Mouse (Mus musculus): ENCODE data around the gene 2010315B03Rik. TPM values are rescaled to one million over a fixed set of nuclear protein-coding genes. Genes with fewer than 3 reads are reported as not detected.

2010315B03Rik gene
- total and polyA plus RNA-seq, 3 experiments = 0.31 to 30.5 (median 17.5) TPM

DNA sequence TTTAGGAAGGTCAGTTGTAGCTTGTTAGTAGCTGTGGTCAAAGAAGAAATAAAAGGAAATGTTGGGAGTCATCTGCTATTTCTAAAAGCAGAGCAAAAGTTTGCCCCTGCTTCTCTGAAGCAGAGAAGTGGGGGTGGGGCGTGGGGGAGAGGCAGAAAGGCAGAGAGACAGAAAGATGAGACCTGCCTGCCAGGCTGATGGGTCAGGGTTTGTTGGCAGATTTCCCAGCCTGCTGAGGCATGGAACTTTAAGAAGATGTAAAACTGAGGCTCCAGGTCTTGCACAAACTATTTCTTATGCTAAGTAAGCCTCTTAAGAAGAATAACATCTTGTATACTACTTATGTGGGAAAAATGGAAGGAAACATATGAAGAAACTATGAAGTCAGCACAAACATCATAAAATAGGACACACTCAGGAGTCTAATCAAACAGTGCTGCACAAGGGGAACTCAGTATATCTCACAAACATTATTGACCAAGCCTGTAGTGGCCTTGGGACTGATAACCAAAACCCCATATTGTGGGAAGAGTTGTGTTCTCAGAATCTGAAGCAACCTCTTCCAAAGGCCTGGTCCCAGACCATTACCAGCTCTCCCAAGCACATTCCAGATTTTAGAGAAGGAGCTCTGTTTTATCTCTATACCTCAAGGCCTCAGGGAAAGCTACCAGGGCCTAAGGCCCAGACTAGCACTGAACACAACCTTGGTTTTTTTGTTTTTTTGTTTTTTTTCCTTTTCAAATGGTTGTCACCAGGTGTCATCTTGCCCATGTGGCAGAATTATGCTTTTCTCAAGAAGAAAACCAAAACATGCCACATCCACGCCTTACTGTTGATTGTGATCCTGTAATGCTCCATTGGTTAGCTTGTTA lies 31.7 kb downstream of the 2010315B03Rik start:
- peaks cover 25% of the 10 kb centered on the region for H3K4me1 ChIP-seq (ENCODE audit: insufficient read depth, low read depth, low read length)
- TF ChIP-seq TAL1 (conservative IDR thresholded peaks at IDR 0.05; ENCODE audit: low read depth, low read length) (0 out of 2 replicates have a peak, but pooled peaks have one; percentile 19), CTCF (IDR thresholded peaks at IDR 0.05; ENCODE audit: low read depth, low read length) (no peak)
- H3K36me3 ChIP-seq (replicated peaks) = peaks cover 23% of the 10 kb centered on the region
- peak overlapping the region; percentile 85; the same call in 1 of the 2 replicates for H3K4me3 ChIP-seq (ENCODE audit: low read depth, low read length)
- DNase-seq (ENCODE audit: low spot score) = no peak
- H3K27me3 ChIP-seq (ENCODE audit: insufficient read depth, low read length) = no peaks in the 10 kb centered on the region
- no peaks in the 10 kb centered on the region for H3K9me3 ChIP-seq (replicated peaks)
- no peak for ATAC-seq (ENCODE audit: extremely low read depth, insufficient number of reproducible peaks, low FRiP score, poor library complexity, severe bottlenecking)

DNA sequence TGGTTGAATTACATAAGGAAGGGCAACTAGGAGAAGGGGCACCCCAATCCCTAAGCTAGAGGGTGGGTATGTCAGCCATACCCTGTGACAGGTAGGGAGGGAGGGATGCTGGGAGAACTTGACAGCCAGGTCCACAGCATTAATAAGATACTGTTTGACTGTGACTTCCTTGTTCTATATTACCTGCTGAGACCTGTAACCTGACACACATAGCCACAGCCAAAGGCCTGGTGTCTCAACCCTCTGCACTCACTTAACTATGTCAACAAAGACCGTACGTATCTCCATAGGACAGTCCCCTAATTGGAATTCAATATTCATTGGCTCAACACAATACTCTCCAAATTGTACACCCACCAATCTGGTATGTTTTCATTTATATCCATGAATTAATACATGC lies 33.2 kb downstream of the 2010315B03Rik start:
- peaks cover 1% of the 10 kb centered on the region; the same call in 1 of the 2 replicates for H3K9me3 ChIP-seq (replicated peaks)

DNA sequence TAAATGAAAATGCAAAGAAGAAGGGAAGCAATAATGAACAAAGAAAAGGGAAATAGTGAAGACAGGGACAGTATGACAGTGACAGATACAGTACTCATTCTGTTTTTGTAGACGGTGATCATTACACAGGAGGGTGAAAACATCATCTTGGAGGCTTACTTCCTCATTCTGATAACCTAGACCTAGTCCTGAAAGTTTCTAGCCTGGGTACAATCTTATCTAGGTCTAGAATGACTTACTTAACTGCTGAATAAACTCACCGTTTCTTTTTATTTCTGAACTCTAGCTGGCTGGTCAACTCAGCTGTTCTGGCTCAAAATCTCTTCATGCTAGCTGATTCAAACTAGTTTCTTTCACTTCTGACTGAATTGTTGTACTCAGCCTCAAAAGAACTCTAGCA lies 37.4 kb downstream of the 2010315B03Rik start:
- H3K36me3 ChIP-seq (replicated peaks) = peaks cover 50% of the 10 kb centered on the region
- TF ChIP-seq GATA1 (IDR thresholded peaks at IDR 0.05; ENCODE audit: borderline replicate concordance, low read length) = no peak
- TF ChIP-seq CTCF (IDR thresholded peaks at IDR 0.05; ENCODE audit: low read depth, low read length) = no peak
- no peak for TF ChIP-seq POLR2AphosphoS5 (IDR thresholded peaks at IDR 0.05; ENCODE audit: insufficient replicate concordance, low read depth, low read length)
- TF ChIP-seq TAL1 (conservative IDR thresholded peaks at IDR 0.05; ENCODE audit: low read depth, low read length) = no peak
- TF ChIP-seq GATA2 (IDR thresholded peaks at IDR 0.05; ENCODE audit: borderline replicate concordance, low read depth, low read length) = no peak
- H3K4me3 ChIP-seq (ENCODE audit: low read depth, low read length) = no peak overlapping the region
- no peaks in the 10 kb centered on the region for H3K27me3 ChIP-seq (ENCODE audit: insufficient read depth, low read length)
- peaks cover 2% of the 10 kb centered on the region; the same call in 1 of the 2 replicates for H3K4me1 ChIP-seq (ENCODE audit: insufficient read depth, low read depth, low read length)
- DNase-seq (ENCODE audit: low spot score) = no peak
- ATAC-seq (ENCODE audit: extremely low read depth, insufficient number of reproducible peaks, low FRiP score, poor library complexity, severe bottlenecking) = no peak
- H3K9me3 ChIP-seq (replicated peaks) = peaks cover 6% of the 10 kb centered on the region; the same call in 1 of the 2 replicates

More for the DNA sequence above, 33.2 kb downstream of the 2010315B03Rik start:
- Histone ChIP-seq H3K4me3 (ENCODE audit: low read depth, low read length) (no peak overlapping the region), H3K36me3 (replicated peaks) (peaks cover 28% of the 10 kb centered on the region), H3K4me1 (ENCODE audit: insufficient read depth, low read depth, low read length) (peaks cover 25% of the 10 kb centered on the region), H3K27me3 (ENCODE audit: insufficient read depth, low read length) (no peaks in the 10 kb centered on the region)
- ATAC-seq (ENCODE audit: extremely low read depth, insufficient number of reproducible peaks, low FRiP score, poor library complexity, severe bottlenecking) (no peak), DNase-seq (ENCODE audit: low spot score) (no peak)
- TF ChIP-seq TAL1 (conservative IDR thresholded peaks at IDR 0.05; ENCODE audit: low read depth, low read length) (no peak), POLR2AphosphoS5 (IDR thresholded peaks at IDR 0.05; ENCODE audit: insufficient replicate concordance, low read depth, low read length) (no peak), GATA1 (IDR thresholded peaks at IDR 0.05; ENCODE audit: borderline replicate concordance, low read length) (no peak), GATA2 (IDR thresholded peaks at IDR 0.05; ENCODE audit: borderline replicate concordance, low read depth, low read length) (no peak), CTCF (IDR thresholded peaks at IDR 0.05; ENCODE audit: low read depth, low read length) (no peak)

DNA sequence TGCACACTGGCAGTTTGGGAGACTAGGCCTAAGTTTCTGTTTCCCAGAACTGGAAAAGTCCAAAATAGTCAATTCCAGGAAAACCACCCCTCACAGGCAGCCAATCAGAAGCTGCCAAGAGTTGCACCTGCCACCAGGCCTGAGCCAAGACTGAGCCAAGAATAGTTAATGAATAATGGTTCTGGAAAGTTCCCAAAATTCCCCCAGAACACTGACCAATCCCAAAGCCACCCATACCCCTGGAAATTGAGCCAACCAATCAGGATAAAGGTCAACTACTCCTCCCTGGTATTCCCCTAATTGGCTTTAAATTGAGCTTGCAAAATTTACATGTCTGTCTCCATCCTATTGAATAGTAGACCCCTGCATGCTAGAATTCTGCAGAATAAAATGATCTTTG lies 39.3 kb downstream of the 2010315B03Rik start:
- no peak for ATAC-seq (ENCODE audit: extremely low read depth, insufficient number of reproducible peaks, low FRiP score, poor library complexity, severe bottlenecking)

DNA sequence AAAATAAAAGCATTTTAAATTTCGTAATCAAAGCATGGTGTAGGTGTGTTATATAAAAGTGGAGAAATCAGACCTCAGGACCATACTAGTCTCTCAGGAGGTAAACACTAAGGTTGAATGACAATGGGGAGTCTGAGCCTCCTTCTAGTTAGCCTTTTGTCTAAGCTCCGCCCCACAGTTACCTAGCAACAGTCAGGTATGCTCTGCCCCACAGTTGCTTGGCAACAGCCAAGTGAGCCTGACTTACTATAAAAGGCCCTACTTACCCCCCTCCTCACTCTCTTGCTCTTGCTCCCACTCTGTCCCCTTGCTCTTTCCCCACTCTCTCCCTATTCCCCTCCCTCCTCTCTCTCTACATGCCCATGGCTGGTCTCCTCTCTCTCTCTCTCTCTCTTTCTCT lies 44.6 kb downstream of the 2010315B03Rik start:
- H3K36me3 ChIP-seq (replicated peaks) = peaks cover 30% of the 10 kb centered on the region
- DNase-seq (ENCODE audit: low spot score) (no peak), ATAC-seq (ENCODE audit: extremely low read depth, insufficient number of reproducible peaks, low FRiP score, poor library complexity, severe bottlenecking) (no peak)
- H3K4me1 ChIP-seq (ENCODE audit: insufficient read depth, low read depth, low read length) = no peaks in the 10 kb centered on the region
- H3K27me3 ChIP-seq (ENCODE audit: insufficient read depth, low read length) = peaks cover 3% of the 10 kb centered on the region; the same call in 1 of the 2 replicates
- TF ChIP-seq TAL1 (conservative IDR thresholded peaks at IDR 0.05; ENCODE audit: low read depth, low read length) = no peak
- no peak for TF ChIP-seq GATA2 (IDR thresholded peaks at IDR 0.05; ENCODE audit: borderline replicate concordance, low read depth, low read length)
- TF ChIP-seq POLR2AphosphoS5 (IDR thresholded peaks at IDR 0.05; ENCODE audit: insufficient replicate concordance, low read depth, low read length) = no peak
- TF ChIP-seq GATA1 (IDR thresholded peaks at IDR 0.05; ENCODE audit: borderline replicate concordance, low read length) = no peak
- no peak for TF ChIP-seq CTCF (IDR thresholded peaks at IDR 0.05; ENCODE audit: low read depth, low read length)
- peaks cover 14% of the 10 kb centered on the region for H3K9me3 ChIP-seq (replicated peaks)
- no peak overlapping the region for H3K4me3 ChIP-seq (ENCODE audit: low read depth, low read length)

More for the DNA sequence above, 39.3 kb downstream of the 2010315B03Rik start:
- Histone ChIP-seq H3K9me3 (replicated peaks) (peaks cover 21% of the 10 kb centered on the region), H3K4me1 (ENCODE audit: insufficient read depth, low read depth, low read length) (no peaks in the 10 kb centered on the region), H3K4me3 (ENCODE audit: low read depth, low read length) (no peak overlapping the region), H3K36me3 (replicated peaks) (peaks cover 52% of the 10 kb centered on the region), H3K27me3 (ENCODE audit: insufficient read depth, low read length) (no peaks in the 10 kb centered on the region)
- TF ChIP-seq TAL1 (conservative IDR thresholded peaks at IDR 0.05; ENCODE audit: low read depth, low read length) = no peak
- no peak for TF ChIP-seq GATA2 (IDR thresholded peaks at IDR 0.05; ENCODE audit: borderline replicate concordance, low read depth, low read length)
- TF ChIP-seq GATA1 (IDR thresholded peaks at IDR 0.05; ENCODE audit: borderline replicate concordance, low read length) = no peak
- TF ChIP-seq POLR2AphosphoS5 (IDR thresholded peaks at IDR 0.05; ENCODE audit: insufficient replicate concordance, low read depth, low read length) = no peak
- DNase-seq (ENCODE audit: low spot score) = no peak

DNA sequence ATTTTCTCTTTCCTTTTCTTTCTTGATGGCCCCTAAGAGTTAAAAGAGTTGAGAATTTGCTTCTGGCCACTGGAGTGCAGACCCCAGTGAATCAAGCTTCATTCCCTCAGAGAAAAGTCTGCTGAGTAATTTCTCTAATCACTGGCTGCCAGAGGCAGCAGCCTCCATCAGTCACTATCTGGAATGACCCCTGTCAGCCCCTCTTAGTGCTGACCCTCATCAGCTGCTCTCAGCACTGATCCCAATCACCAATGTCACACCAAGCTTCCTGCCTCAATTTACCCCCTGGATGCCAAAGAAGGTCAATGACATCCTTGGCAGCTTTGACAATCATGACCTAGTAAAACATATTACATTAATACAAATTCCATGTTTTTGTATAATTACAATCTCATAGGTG lies 45.0 kb downstream of the 2010315B03Rik start:
- Histone ChIP-seq H3K9me3 (replicated peaks) (peaks cover 14% of the 10 kb centered on the region), H3K27me3 (ENCODE audit: insufficient read depth, low read length) (peaks cover 3% of the 10 kb centered on the region; the same call in 1 of the 2 replicates), H3K4me3 (ENCODE audit: low read depth, low read length) (no peak overlapping the region), H3K4me1 (ENCODE audit: insufficient read depth, low read depth, low read length) (no peaks in the 10 kb centered on the region), H3K36me3 (replicated peaks) (peaks cover 29% of the 10 kb centered on the region)
- ATAC-seq (ENCODE audit: extremely low read depth, insufficient number of reproducible peaks, low FRiP score, poor library complexity, severe bottlenecking) (no peak), DNase-seq (ENCODE audit: low spot score) (no peak)
- TF ChIP-seq TAL1 (conservative IDR thresholded peaks at IDR 0.05; ENCODE audit: low read depth, low read length) = no peak
